Mouse (Mus musculus) left cerebral cortex, postnatal 4 days (tissue): ENCODE measurements at regions not wholly inside any gene's neighbourhood (a gene's known extent, or its start where the extent isn't known, plus 50 kb on each side); places are given as distances from the start of the nearest gene placed in this dataset.

Source experiments
- DNase-seq: peaks from one replicate; pipeline ENCODE4 v3.0.0-alpha.2; 2022
- intact Hi-C: fragments of 180-260 bp; cut with DNase I; formaldehyde crosslinking; loops from one replicate; pipeline ENCODE4 v1.15.1; 2025

DNA sequence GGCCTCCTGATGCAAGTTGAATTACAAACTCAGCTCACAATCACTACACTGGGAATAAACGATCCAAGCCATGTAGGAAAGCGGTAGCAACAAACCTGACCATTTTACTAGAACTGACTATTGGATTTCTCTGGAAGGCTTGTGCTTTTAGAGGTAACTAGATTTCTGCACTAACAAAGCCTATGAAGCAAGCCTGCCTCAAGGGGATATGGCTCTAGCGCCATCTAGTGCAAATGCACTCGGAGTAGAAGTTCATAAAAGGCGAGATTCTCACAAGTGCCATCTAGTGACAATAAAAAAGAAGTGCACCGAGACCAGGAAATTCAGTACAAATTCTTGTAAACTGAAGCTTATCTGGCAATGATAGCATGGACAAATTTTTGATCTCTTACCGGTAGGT, 364.9 kb upstream of the Fmr1 start:
- intact Hi-C loops, result loop anchor here (5.0 kb wide), 1 partner anchor 1656 kb away; no protein-coding TSS in a partner anchor
- peak; percentile 73 for DNase-seq
